Mouse (Mus musculus) lung, postnatal 0 days (tissue): Measurements from ENCODE around the gene Ifitm3. TPM values are rescaled to one million over a fixed set of nuclear protein-coding genes. Genes with fewer than 3 reads are reported as not detected.

Experiments
- ATAC-seq: fragments of 200-750 bp; cut with Nextera tagmentation; 2 replicates; pipeline ENCODE4 v1.8.0; 2017; ENCODE audit warnings: moderate library complexity
- DNase-seq: peaks from one replicate; pipeline ENCODE4 v3.0.0-alpha.2; 2016; ENCODE audit warnings: low spot score
- H3K27ac ChIP-seq: fragments of 300-500 bp; sonication (generic); 2 replicates; pipeline ENCODE4 v1.5.1; 2014; ENCODE audit warnings: antibody characterized with exemption, mild to moderate bottlenecking, low read length, mixed read lengths
- H3K27me3 ChIP-seq: fragments of 300-500 bp; sonication (generic); replicated peaks from 2 replicates; pipeline ENCODE4 v1.6.1; 2014; ENCODE audit warnings: low read length, mixed read lengths; ENCODE audit not compliant: insufficient read depth
- H3K36me3 ChIP-seq: fragments of 300-500 bp; sonication (generic); 2 replicates; pipeline ENCODE4 v1.6.1; 2014; ENCODE audit warnings: low read length, mixed read lengths; ENCODE audit not compliant: insufficient read depth
- H3K4me1 ChIP-seq: fragments of 300-500 bp; sonication (generic); 2 replicates; pipeline ENCODE4 v1.6.1; 2014; ENCODE audit warnings: antibody characterized with exemption, low read depth, low read length, mixed read lengths; ENCODE audit not compliant: insufficient read depth
- H3K4me2 ChIP-seq: fragments of 300-500 bp; sonication (generic); replicated peaks from 2 replicates; pipeline ENCODE4 v1.6.1; 2014; ENCODE audit warnings: low read depth, mild to moderate bottlenecking, low read length, moderate library complexity, mixed read lengths
- H3K4me3 ChIP-seq: fragments of 300-500 bp; sonication (generic); 2 replicates; pipeline ENCODE4 v1.5.1; 2014; ENCODE audit warnings: low read depth, low read length
- H3K9ac ChIP-seq: fragments of 300-500 bp; sonication (generic); replicated peaks from 2 replicates; pipeline ENCODE4 v1.6.1; 2014; ENCODE audit warnings: low read depth, mild to moderate bottlenecking
- H3K9me3 ChIP-seq: fragments of 300-500 bp; sonication (generic); 2 replicates; pipeline ENCODE4 v1.6.1; 2016; ENCODE audit warnings: low read length, mixed read lengths
- CTCF ChIP-seq: IDR thresholded peaks from 2 replicates; pipeline ENCODE4 v1.5.1; 2016; ENCODE audit warnings: antibody characterized with exemption, mild to moderate bottlenecking
- EP300 ChIP-seq: IDR thresholded peaks from 2 replicates; pipeline ENCODE4 v1.6.1; 2016; ENCODE audit warnings: antibody characterized with exemption, mild to moderate bottlenecking, control low read depth
- WGBS: fragments of 180-500 bp; shearing (Covaris S2); extraction: QIAGEN DNeasy Blood & Tissue Kit; methylation state at CpG from one replicate; pipeline ENCODE4 v1.1.7; 2014; 5-methylcytosine and 5-hydroxymethylcytosine counted together
- polyA plus RNA-seq: library from polyadenylated mRNA; unstranded; fragments of >200 nt; fragmentation: Nextera tagmentation; extraction: Ambion mirVana; gene quantifications from 2 replicates; pipeline ENCODE4 v1.2.1, GENCODE M21; 2015

The Ifitm3 gene
- polyA plus RNA-seq, 1 experiment from 2014 or later: 1,037 TPM

DNA sequence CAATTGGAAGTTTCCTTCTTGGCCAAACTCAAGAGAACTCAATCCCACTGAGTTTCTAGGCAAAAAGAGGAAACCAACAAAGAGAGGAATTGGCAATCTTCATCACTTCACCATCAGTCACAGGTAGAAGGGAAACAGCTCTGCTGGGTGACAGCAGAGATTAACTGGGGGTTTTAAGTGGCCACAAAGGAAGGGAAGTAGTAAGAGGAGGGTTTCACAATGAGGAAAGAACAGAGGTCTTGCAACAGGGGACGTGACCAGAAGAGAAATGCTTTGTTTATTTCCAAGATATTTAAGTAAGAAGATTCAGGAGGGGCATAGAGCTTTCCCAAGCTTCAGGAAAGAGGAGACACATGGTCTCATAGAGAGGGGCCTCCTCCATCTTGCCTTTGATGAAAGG, 12.8 kb downstream of the Ifitm3 start:
- no peaks in the 10 kb centered on the region for H3K27me3 ChIP-seq
- H3K4me2 ChIP-seq: no peak overlapping the region
- DNase-seq (peak; percentile 85), ATAC-seq (peak; percentile 43)
- H3K9me3 ChIP-seq: no peaks in the 10 kb centered on the region
- H3K4me3 ChIP-seq: no peak overlapping the region
- no peak overlapping the region for H3K9ac ChIP-seq
- 0 out of 2 replicates have a peak overlapping the region, but pooled peaks have one; percentile 0 for H3K27ac ChIP-seq
- peak; percentile 48 for TF ChIP-seq EP300
- no peak for TF ChIP-seq CTCF
- WGBS: 23% methylated on average over 1 of the region's 1 CpGs
- no peaks in the 10 kb centered on the region for H3K36me3 ChIP-seq
- H3K4me1 ChIP-seq: no peaks in the 10 kb centered on the region

GRCm38 (mm10) chr7:140991117-140991689, 19.4 kb downstream of the Ifitm3 start:
- Histone ChIP-seq H3K27ac (no peak overlapping the region), H3K4me3 (no peak overlapping the region), H3K4me2 (no peak overlapping the region), H3K9me3 (no peaks in the 10 kb centered on the region), H3K9ac (no peak overlapping the region), H3K36me3 (no peaks in the 10 kb centered on the region), H3K4me1 (no peaks in the 10 kb centered on the region; the same call in 1 of the 2 replicates), H3K27me3 (no peaks in the 10 kb centered on the region)
- TF ChIP-seq EP300 (no peak), CTCF (peak; percentile 16; the same call in 1 of the 2 replicates)
- DNase-seq (no peak), ATAC-seq (no peak)
- 83% methylated on average over 14 of the region's 14 CpGs for WGBS

DNA sequence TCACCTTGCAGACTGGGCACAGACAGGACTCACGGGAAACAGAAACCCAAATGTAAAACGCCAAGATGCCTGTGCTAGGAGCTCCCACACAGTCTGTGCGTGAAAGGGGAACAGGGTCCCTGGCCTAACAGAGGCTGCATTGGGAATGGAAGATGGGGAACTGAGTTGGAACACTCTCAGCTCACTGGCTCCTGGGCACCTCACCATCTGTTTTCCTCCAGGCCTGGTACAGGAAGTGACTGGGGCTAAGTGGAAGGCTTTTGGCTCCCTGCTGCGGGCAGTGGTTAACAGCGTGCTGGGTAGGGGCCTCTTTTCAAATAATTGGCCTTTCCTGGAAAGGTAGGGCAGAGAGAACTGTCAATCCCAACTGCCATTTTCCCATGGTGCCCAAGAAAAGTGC, 19.9 kb downstream of the Ifitm3 start:
- Histone ChIP-seq H3K27ac (no peak overlapping the region), H3K9ac (no peak overlapping the region), H3K9me3 (peaks cover 3% of the 10 kb centered on the region; the same call in 1 of the 2 replicates), H3K4me3 (no peak overlapping the region), H3K4me1 (no peaks in the 10 kb centered on the region; the same call in 1 of the 2 replicates), H3K36me3 (no peaks in the 10 kb centered on the region), H3K27me3 (no peaks in the 10 kb centered on the region), H3K4me2 (no peak overlapping the region)
- 48% methylated on average over 5 of the region's 5 CpGs for WGBS
- ATAC-seq (no peak), DNase-seq (no peak)
- no peak for TF ChIP-seq EP300
- TF ChIP-seq CTCF: no peak

- H3K27ac ChIP-seq: peak overlapping the region; percentile 20; the same call in 1 of the 2 replicates
- no peaks in the 10 kb centered on the region; the same call in 1 of the 2 replicates for H3K4me1 ChIP-seq
- TF ChIP-seq EP300: no peak
- no peak for TF ChIP-seq CTCF
- H3K27me3 ChIP-seq: no peaks in the 10 kb centered on the region
- WGBS: 44% methylated on average over 6 of the region's 6 CpGs
- no peak overlapping the region for H3K4me2 ChIP-seq
- peaks cover 3% of the 10 kb centered on the region; the same call in 1 of the 2 replicates for H3K9me3 ChIP-seq
- ATAC-seq (no peak), DNase-seq (no peak)
- no peak overlapping the region for H3K4me3 ChIP-seq
- no peaks in the 10 kb centered on the region for H3K36me3 ChIP-seq
- no peak overlapping the region for H3K9ac ChIP-seq
These were observed 20.4 kb downstream of the Ifitm3 start for GRCm38 (mm10) chr7:140990185-140990584.

GRCm38 (mm10) chr7:140989022-140989421, 21.5 kb downstream of the Ifitm3 start:
- no peaks in the 10 kb centered on the region for H3K27me3 ChIP-seq
- TF ChIP-seq EP300: no peak
- TF ChIP-seq CTCF: no peak
- H3K9ac ChIP-seq: no peak overlapping the region
- H3K4me1 ChIP-seq: no peaks in the 10 kb centered on the region; the same call in 1 of the 2 replicates
- no peaks in the 10 kb centered on the region for H3K36me3 ChIP-seq
- no peak overlapping the region for H3K4me3 ChIP-seq
- no peak overlapping the region for H3K27ac ChIP-seq
- DNase-seq: no peak
- ATAC-seq: no peak
- peaks cover 3% of the 10 kb centered on the region; the same call in 1 of the 2 replicates for H3K9me3 ChIP-seq
- H3K4me2 ChIP-seq: no peak overlapping the region
- WGBS: 57% methylated on average over 4 of the region's 4 CpGs

DNA sequence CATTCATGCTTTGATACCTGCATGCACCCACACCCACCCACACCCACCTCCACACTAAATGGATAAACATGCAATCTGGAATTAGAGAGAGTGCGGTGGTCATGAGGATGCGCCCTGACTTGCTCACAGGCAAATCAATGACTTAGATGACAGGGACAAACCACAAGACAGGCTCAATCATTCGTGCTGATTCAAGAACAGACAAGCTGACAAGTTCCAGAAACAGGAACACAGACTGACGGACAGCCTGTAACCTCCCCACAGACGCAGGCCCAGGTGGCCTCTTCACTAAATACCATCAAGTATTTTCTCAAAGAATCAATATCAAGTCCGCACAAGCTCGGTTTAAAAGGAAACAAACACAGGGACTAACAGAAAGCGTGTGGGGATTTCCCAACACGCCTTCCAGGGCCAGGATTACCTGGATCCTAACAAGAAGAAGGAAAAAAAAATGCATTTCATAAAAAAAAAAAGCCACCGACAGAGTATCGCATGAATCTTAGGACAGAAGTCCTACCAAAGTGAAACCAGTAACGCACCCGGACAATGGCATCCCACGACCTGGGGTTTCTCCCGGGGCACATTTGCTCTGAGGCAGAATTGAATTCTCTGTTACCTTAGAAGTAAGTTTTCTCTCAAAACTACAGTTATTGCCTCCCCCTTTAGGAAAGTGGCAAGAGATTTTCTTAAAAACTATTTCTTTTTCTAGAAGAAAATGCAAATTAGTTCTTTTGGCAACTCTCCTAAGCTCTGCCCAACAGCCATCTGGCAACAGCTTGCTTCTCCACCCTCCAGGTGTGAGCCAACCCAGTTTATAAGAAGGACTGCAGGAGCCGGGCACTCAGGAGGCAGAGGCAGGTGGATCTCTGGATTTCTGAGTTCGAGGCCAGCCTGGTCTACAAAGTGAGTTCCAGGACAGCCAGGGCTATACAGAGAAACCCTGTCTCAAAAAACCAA, 23.1 kb downstream of the Ifitm3 start:
- ATAC-seq (no peak), DNase-seq (no peak)
- Histone ChIP-seq H3K27me3 (no peaks in the 10 kb centered on the region), H3K4me2 (no peak overlapping the region), H3K4me1 (no peaks in the 10 kb centered on the region; the same call in 1 of the 2 replicates), H3K9me3 (peaks cover 3% of the 10 kb centered on the region; the same call in 1 of the 2 replicates), H3K4me3 (no peak overlapping the region), H3K36me3 (no peaks in the 10 kb centered on the region), H3K27ac (no peak overlapping the region), H3K9ac (no peak overlapping the region)
- TF ChIP-seq CTCF (no peak), EP300 (no peak)
- 78% methylated on average over 17 of the region's 17 CpGs for WGBS
